Mouse (Mus musculus): ENCODE results near the gene Anxa5.
A peak's percentile ranks its signal among the peaks of the same experiment; 100 is the strongest.

Gene Anxa5

GRCm38 (mm10) chr3:36475532-36476087 is at the start of gene Anxa5, which contains the start of gene 1810062G17Rik:
TSS of gene Anxa5 (minus strand) at chr3:36475894.
TSS of gene 1810062G17Rik (plus strand) at chr3:36475937.
- DNase-seq (ENCODE audit: low spot score in 2 of 2): peak; percentile 90 to 93

GRCm38 (mm10) chr3:36524466-36524865 is 48.8 kb upstream of the Anxa5 start:
- no peak for DNase-seq (ENCODE audit: low spot score in 2 of 2)

- DNase-seq (ENCODE audit: low spot score in 2 of 2): no peak
Measured at GRCm38 (mm10) chr3:36522137-36522536, 46.4 kb upstream of the Anxa5 start.

- no peak for DNase-seq (ENCODE audit: low spot score in 2 of 2)
Measured at GRCm38 (mm10) chr3:36521073-36522060, 45.7 kb upstream of the Anxa5 start, which contains the start of gene Gm11549. TSS of gene Gm11549 (minus strand) at chr3:36521813.

GRCm38 (mm10) chr3:36516196-36516595 is 40.5 kb upstream of the Anxa5 start:
- no peak for DNase-seq (ENCODE audit: low spot score in 2 of 2)

GRCm38 (mm10) chr3:36511491-36511890 is 35.8 kb upstream of the Anxa5 start:
- no peak for DNase-seq (ENCODE audit: low spot score in 2 of 2)

- DNase-seq (ENCODE audit: low spot score in 2 of 2): no peak
Measured at GRCm38 (mm10) chr3:36505809-36506735, 30.4 kb upstream of the Anxa5 start.

GRCm38 (mm10) chr3:36505306-36505705 is 29.6 kb upstream of the Anxa5 start:
- no peak for DNase-seq (ENCODE audit: low spot score in 2 of 2)

- no peak for DNase-seq (ENCODE audit: low spot score in 2 of 2)
Measured at GRCm38 (mm10) chr3:36501546-36501945, 25.9 kb upstream of the Anxa5 start.

GRCm38 (mm10) chr3:36500976-36501375 is 25.3 kb upstream of the Anxa5 start:
- DNase-seq (ENCODE audit: low spot score in 2 of 2): no peak

GRCm38 (mm10) chr3:36499418-36499817 is 23.7 kb upstream of the Anxa5 start:
- no peak for DNase-seq (ENCODE audit: low spot score in 2 of 2)

GRCm38 (mm10) chr3:36498224-36498623 is 22.5 kb upstream of the Anxa5 start:
- no peak for DNase-seq (ENCODE audit: low spot score in 2 of 2)

GRCm38 (mm10) chr3:36496746-36497145 is 21.1 kb upstream of the Anxa5 start:
- peak; percentile 20 to 66 for DNase-seq (ENCODE audit: low spot score in 2 of 2)

GRCm38 (mm10) chr3:36496273-36496672 is 20.6 kb upstream of the Anxa5 start:
- no peak for DNase-seq (ENCODE audit: low spot score in 2 of 2)

GRCm38 (mm10) chr3:36495436-36495835 is 19.7 kb upstream of the Anxa5 start:
- peak; percentile 66 to 88 for DNase-seq (ENCODE audit: low spot score in 2 of 2)

GRCm38 (mm10) chr3:36494613-36495012 is 18.9 kb upstream of the Anxa5 start:
- DNase-seq (ENCODE audit: low spot score in 2 of 2): no peak

- no peak for DNase-seq (ENCODE audit: low spot score in 2 of 2)
Measured at GRCm38 (mm10) chr3:36493641-36494283, 18.1 kb upstream of the Anxa5 start.

GRCm38 (mm10) chr3:36492716-36493391 is 17.2 kb upstream of the Anxa5 start:
- no peak for DNase-seq (ENCODE audit: low spot score in 2 of 2)

GRCm38 (mm10) chr3:36491535-36491934 is 15.8 kb upstream of the Anxa5 start:
- DNase-seq (ENCODE audit: low spot score in 2 of 2): no peak

- no peak for DNase-seq (ENCODE audit: low spot score in 2 of 2)
Measured at GRCm38 (mm10) chr3:36489590-36489910, 13.9 kb upstream of the Anxa5 start.

Data from spleen, postnatal 4 days (tissue).